Mouse (Mus musculus): Measurements from ENCODE around the gene Gm38392.
A peak's percentile ranks its signal among the peaks of the same experiment; 100 is the strongest.

Gm38392 gene

DNA sequence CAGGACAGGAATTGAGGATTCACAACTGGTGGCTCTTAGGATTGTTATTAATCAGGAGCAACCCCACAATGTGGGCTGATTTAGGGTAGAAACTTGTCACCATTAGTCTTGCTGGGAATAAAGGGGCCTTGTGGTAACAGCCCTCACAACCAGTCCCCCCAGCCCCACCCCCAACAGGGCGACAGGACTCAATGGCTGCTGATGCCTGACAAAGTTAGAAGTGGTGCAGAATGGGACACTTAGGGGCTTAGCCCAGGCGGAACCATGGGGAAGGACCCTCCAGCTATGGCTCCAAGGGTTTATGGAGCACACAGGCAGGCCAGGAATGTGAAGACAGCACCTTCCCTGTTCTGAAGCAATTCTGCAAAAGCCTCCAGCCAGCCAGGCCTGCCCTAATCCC is 51.4 kb downstream of the Gm38392 start:
- DNase-seq (ENCODE audit: low spot score): no peak

DNA sequence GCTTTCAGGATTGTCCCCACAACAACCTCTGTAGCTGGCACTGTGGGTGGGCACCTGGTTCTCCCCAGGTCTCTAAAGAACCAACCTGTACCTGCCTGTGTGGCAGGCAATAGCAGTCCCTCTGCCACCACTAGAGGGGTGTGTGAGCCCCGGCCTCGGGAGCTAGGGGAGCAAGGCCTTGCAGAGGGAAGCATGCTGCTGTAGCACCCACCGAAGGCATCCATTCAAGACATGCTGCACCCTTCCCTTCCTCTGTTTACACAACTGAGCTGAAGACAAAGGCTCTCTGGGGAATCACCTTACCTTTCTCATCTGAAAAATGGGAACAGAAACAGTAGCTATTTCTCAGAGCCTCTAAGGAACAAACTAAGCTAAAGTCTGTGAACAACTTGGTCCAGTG is 51.8 kb downstream of the Gm38392 start:
- no peak for DNase-seq (ENCODE audit: low spot score)

DNA sequence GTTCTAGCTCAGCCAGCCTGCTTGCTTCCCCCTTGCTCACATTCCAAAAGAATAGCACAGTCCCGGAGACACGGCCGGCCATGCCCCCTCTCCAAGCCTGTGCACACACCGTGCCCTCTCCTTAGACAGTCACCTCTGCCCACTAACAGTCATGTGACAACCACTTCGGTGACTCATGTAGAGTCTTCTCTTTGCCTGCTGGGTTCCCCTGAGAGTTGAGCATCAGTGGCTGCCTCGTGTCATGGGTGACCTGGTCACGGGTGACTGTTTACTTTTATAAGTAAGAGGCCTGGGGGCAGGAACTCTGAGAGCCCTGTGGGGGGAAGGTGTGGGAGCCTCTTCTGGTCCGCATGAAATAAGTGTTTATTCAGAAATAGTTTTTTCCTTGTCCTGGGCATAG is 53.0 kb downstream of the Gm38392 start:
- no peak for DNase-seq (ENCODE audit: low spot score)

DNA sequence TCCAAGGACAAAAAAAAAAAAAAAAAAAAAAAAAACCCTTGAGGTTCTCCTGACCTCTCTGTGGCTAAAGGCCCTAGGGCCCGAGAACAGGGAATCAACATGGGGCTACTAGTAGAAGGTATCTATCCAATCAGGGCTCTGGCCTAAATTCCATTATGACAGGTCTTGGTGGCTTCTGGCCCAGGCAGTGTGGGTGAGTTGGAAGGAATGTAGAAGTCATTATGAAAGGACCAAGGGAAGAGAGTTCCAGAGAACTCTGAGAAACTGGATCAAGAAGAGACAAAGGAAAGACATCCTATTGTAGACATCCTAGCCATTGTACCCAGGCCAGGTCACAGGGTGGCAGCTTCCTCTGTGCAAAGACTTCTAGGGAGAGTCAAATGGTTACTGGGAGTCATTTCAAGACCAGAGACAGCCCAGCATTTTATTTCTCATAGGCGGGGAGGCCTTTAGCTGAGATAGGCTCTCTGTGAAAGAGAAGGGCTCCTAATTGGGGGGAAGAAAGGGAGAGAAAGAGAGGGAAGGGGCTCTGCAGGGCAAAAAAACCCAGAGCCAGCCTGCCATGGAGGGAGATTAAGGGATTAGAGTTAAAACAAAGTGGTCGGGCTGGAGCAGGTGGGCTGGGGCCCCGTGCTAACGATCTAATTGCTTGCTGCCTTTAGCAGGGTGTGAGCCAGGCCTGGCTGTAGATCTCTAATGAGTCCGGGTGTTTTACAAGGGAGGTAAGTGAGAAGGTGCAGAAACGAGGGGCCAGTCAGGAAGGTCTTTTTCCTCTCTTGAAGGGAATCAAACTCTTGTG is 54.0 kb downstream of the Gm38392 start:
- DNase-seq (ENCODE audit: low spot score): no peak

DNA sequence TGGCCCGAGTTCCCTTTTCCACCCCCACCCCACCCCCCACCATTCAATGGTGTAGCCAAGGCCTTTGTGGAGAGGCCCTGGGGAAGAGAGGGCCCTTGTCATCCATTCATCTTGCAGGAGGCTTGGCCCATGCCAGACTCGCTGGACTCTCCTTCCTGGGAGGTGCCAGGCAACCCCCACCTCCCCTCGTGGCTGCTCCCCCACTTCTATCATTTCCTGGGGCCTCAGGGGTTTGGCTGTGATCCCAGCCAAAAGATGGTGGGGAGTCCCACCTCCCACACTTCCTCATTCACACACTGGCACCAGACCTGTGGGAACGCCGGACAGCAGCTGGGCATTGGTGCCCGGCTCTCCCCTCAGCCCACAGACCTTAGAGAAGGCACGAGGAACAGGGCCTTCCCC is 54.7 kb downstream of the Gm38392 start:
- no peak for DNase-seq (ENCODE audit: low spot score)

DNA sequence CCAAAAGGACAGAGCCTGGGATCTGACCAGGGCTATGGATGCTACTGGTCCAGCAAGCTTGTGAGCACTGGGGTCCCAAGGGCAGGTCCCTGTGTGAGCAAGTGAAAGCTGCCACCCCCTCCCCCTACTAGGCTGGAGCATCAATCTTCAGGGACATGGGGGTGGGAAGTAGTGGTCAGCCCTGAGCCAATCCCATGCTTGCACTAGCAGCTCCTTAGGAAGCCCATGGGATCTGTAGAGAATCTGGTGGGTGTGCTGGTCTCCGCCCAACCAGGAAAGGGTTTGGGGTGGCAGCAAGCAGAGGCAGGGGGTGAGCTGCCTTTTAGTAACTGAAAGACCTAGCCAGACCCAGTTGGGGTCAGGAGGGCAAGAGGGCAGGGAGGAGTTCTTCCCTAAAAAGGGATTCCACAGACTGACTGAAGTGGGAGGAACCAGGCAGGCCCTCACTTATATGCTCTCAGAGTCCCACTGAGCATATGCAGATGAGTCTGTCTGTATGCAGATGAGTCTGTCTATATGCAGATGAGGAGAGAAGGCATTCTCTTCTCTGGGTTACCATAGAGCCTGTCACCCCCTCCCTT is 55.9 kb downstream of the Gm38392 start:
- DNase-seq (ENCODE audit: low spot score): no peak

DNA sequence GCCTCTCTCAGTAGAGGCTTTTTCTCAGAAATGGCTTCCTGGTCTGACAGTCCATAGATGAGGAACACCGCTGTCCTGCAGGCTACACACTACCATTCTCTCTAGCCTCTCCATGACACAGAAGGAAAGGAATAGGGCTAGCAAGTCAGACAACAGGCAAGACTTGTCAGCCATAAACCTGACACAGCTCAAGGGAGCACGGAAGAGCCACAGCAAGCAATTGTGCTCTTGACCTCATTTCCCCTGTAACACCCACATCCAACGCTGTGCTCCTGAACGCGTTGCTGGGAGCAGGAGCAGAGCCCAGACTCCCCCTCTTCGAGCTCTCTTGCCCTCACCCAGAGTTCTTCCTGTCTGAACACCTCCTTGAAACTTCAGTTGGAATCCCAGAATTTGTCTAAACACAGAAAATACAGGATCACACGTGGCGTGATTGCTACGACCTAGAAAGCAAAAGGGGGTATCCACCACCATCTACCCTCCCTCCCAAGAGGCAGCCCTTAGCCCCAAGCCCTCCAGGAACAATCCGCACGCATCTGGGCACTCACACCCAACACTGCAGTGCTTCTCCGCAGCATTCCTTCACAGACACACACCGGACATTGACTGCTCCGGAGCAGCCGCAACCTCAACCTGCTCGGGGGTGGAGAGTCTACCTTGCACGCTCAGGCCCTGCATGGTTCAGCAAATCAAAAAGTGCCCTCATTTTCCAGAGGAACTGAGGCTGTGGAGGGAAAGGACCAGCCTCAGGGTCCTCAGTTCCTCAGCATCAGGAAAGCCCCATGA is 56.6 kb downstream of the Gm38392 start:
- DNase-seq (ENCODE audit: low spot score): no peak

DNA sequence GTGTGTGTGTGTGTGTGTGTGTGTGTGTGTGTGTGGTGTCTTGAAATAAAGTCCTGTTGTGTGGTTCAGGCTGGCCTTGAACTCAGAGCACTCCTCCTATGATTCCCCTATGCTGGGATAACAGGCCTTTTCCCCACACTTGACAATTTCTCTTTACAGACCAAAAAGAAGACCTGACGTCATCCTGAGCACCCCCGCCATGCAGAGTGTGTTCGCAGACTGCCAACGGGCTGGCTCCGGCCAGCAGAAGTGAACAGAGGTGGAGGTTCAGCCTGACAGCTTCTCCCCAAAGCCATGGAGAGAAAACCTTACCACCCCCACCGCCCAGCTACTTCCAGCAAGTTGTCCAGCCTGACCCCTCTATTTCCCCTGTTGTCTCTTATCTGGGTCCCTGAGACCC is 57.5 kb downstream of the Gm38392 start:
- DNase-seq (ENCODE audit: low spot score): no peak

DNA sequence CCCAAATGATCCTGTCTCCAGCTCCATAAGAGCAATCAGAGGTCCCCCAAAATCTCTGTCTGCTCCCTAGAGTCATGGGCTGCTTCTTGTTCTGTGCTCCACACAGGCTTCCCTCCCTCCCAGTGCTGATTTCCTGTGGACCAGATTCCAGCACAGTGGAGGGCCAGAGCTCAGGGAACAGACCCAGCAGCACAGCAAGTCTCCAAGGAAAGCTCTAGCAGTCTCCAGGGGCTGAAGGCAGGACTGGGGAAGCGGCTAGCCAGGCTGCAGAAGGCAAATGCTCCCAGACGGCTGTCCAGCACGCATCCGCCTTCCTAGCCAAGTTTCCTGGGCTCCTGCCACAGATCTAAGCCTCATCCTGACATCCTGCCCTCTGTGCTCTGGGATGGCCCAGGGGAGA is 58.1 kb downstream of the Gm38392 start:
- DNase-seq (ENCODE audit: low spot score): no peak

DNA sequence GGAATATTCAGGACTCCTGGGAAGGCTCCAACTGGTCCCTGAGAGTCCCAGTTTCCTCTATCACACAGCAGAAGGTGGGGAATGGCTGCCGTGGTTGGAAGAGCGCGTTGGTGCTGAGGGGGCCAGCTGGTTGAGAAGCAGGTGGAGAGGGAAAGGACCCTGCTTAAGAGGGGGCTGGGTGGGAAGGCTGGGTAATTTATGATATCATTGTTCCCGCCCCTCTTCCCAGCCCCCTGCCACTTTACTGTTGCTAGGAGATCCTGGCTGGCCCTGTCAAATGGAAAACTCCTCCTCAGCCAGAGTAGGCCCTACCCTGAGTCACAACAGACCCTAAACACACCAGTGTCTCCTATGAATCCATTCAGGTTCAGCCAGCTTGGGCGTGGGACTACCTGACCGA is 59.0 kb downstream of the Gm38392 start:
- no peak for DNase-seq (ENCODE audit: low spot score)

DNA sequence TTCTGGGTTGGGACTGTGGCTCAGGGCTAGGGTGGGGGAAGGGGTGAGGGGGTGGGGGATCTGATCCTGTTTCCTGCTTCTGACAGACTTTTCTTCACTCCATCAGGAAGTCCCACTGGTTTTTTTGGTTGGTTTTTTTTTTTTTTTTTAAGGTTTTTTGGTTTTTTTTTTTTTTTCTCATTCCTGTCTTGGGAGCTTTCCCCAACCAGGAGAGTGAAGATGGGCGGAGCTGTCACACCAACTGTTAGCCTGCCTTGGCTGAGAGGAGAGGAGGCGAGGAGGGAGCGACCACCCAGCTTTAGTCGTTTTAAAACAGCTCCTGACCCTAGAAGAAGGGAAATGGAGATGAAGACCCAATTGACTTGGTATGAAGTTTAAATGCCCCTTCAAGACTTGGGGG is 59.8 kb downstream of the Gm38392 start:
- no peak for DNase-seq (ENCODE audit: low spot score)

DNA sequence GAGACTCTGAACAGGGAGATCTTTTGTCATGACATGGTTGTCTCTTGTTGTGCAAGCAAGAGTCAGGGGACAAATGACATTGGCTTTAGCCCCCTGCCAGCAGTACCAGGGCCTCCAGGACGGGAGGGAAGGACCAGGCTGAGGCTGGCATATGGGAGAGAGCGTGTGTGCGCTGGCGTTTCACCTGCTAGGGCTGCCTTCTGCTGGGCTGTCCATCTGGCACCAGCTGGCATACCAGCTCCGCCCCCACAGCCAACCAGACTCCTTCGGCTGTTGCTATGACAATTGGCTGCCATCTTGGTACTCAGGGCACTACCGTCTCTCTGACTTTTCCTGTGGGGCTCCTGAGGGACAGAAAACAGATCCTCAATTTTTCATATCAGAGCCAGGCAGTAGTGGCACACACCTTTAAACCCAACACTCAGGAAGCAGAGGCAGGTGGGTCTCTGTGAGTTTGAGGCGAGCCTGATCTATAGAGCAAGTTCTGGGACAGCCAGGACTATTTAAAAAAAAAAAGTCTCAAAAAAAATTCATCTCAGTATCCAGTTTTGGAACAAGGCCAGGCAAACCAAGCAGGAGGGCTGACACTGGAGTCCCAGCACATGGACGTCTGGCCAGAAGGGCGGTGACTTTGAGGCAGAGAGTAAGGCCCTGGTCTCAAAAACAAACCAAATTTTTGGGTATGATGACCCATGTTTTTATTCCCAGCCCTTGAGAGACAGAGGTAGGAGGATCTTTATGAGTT is 60.7 kb downstream of the Gm38392 start:
- no peak for DNase-seq (ENCODE audit: low spot score)

DNA sequence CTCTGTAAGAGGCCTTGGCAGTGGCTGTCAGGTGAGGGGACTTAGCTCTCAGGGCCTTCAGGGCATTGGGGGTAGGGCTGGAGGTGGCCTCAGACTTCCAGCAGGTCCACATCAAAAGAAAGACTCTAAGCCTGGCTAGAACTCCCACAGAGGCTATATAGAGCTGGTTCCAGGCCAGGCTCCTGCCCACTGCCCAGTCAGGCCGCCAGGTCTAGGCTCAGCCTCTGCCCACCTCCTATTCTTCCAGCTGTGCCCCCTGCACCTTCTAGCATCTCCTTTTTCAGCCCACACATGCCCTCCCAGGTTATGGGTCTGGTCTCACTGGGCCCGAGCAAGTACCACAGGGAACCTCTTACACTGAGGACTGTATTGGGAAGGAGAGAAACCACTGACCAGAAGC is 62.1 kb downstream of the Gm38392 start:
- no peak for DNase-seq (ENCODE audit: low spot score)

DNA sequence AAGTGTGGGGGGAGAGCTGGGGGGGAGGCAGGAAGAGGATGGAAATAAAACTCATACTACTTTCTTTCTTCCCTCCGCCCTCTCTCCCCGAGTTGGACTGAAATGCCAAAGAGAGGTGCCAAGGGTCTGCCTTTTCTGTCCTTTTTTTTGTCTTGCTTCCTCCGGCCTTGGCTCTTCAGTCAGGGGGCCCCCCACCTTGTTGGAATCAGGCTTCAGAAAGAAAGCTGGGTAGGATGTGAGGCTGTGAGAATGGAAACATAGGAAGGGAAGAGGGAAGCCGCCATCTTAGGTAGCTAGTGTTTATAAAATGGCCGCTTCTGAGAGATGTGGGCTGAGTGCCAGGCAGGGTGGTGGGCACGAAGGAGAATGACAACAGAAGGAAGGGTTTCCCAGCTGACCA is 64.6 kb downstream of the Gm38392 start:
- no peak for DNase-seq (ENCODE audit: low spot score)

DNA sequence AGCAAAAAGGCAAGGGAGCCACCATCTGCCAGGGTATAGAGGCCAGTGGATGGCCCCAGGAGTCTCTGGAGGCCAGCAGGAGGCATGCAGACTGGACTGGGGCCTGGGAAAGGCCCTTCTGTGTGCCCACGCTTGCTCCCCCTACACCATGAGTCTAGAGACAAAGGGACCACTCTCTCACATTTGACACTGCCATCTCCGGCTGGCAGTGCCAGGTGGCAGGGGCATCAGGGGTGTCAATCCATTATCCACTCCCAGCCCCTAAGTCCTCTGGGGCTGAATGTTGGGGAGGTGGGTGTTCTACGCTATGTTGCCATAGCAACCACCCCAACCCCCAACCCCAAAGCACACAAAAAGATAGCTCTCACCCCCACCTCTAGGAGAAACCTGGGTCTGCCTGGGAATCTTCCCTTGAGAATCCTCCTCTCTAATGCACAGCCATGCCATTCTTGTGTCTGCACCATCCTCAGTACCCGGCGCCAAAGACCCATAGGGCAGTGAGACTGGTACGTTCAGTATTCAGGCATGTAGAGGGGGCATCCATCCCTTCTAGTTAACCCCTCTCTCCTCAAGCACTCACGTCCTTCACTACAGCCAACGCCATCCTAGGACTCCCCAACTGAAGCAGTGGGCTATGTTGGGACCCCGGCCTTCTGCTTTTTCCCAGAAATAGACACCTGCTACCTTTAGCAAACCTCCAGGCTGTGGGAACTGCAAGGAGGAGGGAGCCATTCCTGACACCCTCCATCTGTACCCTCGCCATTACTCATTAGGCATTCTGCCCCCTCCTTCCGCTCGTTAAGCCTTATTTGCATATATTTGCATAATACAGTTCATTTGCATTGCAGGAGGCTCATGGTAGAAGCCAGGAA is 65.3 kb downstream of the Gm38392 start:
- no peak for DNase-seq (ENCODE audit: low spot score)

DNA sequence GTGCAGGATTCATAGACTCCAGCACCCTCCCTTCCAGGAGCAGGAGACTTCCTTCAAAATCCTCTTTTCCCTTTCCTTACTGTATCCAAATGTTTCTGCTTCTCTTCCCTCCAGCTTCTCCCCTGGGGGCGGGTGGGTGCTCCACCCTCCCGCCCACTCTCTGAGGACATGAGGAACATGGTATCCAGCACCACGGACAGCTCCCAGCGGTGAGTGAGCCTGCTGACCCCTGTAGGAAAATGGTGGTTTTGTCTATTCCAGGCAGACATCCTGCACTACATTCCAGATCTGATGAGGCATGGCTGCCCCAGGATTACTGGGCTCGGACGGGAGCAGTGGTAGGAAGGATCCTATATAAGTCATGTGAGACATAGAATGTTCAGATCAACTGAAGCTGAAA is 66.2 kb downstream of the Gm38392 start:
- peak; percentile 30 for DNase-seq (ENCODE audit: low spot score)

DNA sequence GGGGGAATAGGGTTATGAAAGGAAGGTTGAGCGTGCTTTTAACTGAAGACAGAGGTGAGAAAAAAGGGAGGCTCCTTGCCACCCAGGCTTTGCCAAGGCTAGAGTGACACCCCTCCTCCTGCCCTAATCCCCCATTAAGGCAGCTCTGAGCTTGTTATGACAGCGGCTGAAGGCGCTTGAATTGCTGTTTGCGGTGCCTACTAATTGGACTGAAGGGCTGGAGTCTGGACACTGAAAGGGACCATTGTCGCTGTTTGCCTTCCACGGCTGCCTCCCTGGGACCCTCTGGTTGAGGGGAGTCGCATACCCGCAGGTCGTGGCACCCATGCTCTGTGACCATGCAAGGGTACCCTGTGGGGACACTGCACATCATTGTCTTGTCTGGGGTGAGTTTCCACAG is 67.1 kb downstream of the Gm38392 start:
- DNase-seq (ENCODE audit: low spot score): no peak

DNA sequence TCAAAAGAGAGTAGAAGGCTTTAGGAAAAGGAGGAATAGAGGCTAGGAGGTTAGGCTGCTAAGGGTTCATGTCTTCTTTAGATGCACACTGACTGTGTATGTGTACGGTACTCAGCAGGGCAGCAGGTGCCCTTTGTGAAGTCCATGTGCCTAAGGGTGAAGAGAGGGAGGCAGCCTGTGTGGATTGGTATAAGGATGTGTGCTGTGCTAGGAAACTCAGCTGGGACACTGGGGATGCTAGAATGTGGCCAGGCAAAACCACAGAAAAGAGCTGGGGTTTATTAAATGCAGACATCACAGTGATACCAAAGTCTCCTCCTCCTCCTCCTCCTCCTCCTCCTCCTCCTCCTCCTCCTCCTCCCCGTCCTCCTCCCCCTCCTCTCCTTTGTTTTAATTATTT is 69.3 kb downstream of the Gm38392 start:
- no peak for DNase-seq (ENCODE audit: low spot score)

DNA sequence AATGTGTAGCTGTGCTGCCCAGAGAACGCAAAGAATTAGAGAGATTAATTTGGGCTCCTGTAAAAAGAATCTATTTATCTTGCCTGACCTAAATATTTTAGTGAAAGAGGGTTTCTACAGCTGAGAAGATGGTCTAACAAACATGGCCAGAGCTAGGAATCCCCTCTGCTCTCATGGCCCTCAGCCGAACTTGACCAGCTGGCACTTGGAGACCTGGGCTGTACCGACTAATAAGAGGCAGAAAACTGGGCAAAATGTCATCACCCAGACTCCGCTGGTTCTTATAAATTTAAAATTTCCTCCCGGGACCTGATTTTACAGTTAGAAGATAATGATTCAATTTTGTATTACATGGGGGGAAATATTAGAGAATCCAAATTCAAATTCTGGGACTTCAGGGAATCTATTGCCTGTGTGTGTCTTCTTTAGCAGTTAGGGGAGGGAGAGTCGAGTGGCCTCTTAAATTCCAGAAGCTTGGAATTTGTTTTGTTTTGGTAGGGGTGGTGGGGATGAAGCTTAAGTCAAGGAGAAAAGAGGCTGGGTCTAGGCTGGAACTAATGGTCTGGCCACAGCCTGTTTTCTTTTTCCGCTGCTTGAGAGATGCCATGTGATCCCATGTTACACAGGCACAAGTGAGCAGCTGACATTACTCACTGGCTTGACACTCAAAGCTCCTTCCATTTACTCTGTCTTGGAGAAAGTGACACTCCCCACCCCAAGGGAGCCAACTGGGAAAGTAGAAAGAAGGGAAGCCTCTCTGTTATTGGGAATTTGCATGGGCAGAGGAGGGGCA is 70.3 kb downstream of the Gm38392 start:
- DNase-seq (ENCODE audit: low spot score): no peak

DNA sequence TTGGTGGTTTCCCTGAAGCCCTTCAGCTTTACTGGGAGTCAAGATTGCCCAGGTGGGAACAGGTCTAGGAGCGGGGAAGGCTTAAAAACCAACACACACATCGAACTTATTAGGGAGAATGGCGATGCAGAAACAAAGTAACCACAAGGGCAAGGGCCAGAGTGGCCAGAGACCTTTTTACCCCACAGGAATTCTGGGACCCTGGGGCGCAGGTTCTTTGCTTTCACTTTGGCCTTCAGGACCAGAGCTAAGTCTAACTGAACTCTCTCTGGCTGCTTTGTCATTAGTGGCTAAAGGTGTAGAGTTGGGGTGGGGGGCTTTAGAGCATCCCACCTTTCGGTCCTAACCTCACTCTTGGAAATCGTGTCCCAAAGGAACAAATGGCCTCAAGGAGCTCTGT is 70.9 kb downstream of the Gm38392 start:
- no peak for DNase-seq (ENCODE audit: low spot score)

DNA sequence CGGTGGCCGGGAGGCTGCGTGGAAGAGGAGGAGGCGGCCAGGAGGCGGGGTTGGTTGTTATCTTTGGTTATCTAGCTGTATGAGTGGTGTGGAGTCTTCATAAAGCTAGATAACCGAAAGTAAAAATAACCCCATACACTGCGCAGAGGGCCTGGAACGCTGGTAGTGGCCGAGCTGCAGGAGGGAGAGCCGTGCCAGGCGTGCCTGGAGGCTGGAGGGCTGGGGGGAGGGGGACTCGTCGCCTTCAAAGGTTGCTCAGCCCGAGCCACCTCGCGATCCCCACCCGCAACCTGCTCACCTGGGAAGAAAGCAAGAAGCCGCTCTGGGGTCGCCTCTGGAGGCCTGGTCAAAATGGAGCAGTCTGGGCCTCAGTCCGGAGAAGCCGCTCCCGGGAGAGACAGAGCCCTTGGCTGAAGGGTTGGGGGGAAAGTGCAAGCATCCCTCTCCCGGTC is 71.4 kb downstream of the Gm38392 start:
- DNase-seq (ENCODE audit: low spot score): no peak

Data from urinary bladder, postnatal 10 days (tissue).